Mouse (Mus musculus): ENCODE measurements around the gene Ecd. TPM values are rescaled to one million over a fixed set of nuclear protein-coding genes. Genes with fewer than 3 reads are reported as not detected.

The Ecd gene
- total and polyA plus RNA-seq, 3 experiments: 61.4 to 105 (median 98.3) TPM

- Histone ChIP-seq H3K27ac (ENCODE audit: insufficient read depth, low read depth) (no peak overlapping the region), H3K36me3 (replicated peaks in 1 of 2; ENCODE audit: control insufficient read depth in 1 of 2, insufficient read depth in 1 of 2, low read length in 1 of 2) (no peaks in the 10 kb centered on the region), H3K9me3 (replicated peaks; ENCODE audit: low read length) (no peaks in the 10 kb centered on the region), H3K79me2 (replicated peaks; ENCODE audit: control insufficient read depth, extremely low read depth, insufficient read depth, poor library complexity, severe bottlenecking) (peaks cover 7% of the 10 kb centered on the region), H3K4me3 (replicated peaks in 1 of 3; ENCODE audit: low read depth in 2 of 3, low read length in 2 of 3, poor library complexity in 1 of 3) (no peak overlapping the region), H3K9ac (ENCODE audit: insufficient read depth, low read depth) (no peak overlapping the region), H3K27me3 (replicated peaks) (no peaks in the 10 kb centered on the region), H3K4me1 (ENCODE audit: control insufficient read depth in 1 of 2, insufficient read depth in 2 of 2) (peaks cover 0 to 9% of the 10 kb centered on the region in 2 experiments; a peak in 2 of 4 replicates), H3K4me2 (ENCODE audit: insufficient read depth, low read depth, poor library complexity, severe bottlenecking) (no peak overlapping the region)
- dilution Hi-C loops (cut with MboI; ENCODE audit: extremely low pct_ligation_motif_present, extremely low pct_unique_long_range_greater_than_20kb, low sequenced_read_pairs) (no loop called here), in situ Hi-C loops (cut with MboI; ENCODE audit: low pct_ligation_motif_present, low pct_unique_long_range_greater_than_20kb, low sequenced_read_pairs) (loop anchor here (5.0 to 10.0 kb wide), 2 partner anchors 35 to 278 kb away; partner anchors contain the start of gene Sec24c)
- TF ChIP-seq ZKSCAN1 (IDR thresholded peaks at IDR 0.05; ENCODE audit: borderline replicate concordance, low read depth, low read length): no peak
- TF ChIP-seq MAZ (IDR thresholded peaks at IDR 0.05; ENCODE audit: low read depth, low read length): no peak
- no peak for TF ChIP-seq ETS1 (conservative IDR thresholded peaks at IDR 0.05; ENCODE audit: low read depth, low read length)
- no peak for TF ChIP-seq SMC3 (IDR thresholded peaks at IDR 0.05; ENCODE audit: low read depth, low read length)
- no peak for TF ChIP-seq RAD21 (IDR thresholded peaks at IDR 0.05; ENCODE audit: low read depth, low read length)
- no peak for TF ChIP-seq PAX5 (IDR thresholded peaks at IDR 0.05; ENCODE audit: low read length)
- TF ChIP-seq POLR2A (IDR thresholded peaks at IDR 0.05; ENCODE audit: low read depth, low read length): no peak
- TF ChIP-seq CHD2 (IDR thresholded peaks at IDR 0.05; ENCODE audit: low read length): no peak
- no peak for TF ChIP-seq MAX (IDR thresholded peaks at IDR 0.05; ENCODE audit: low read length)
- no peak for TF ChIP-seq TCF12 (IDR thresholded peaks at IDR 0.05; ENCODE audit: low read depth, low read length)
- no peak for TF ChIP-seq IRF4 (IDR thresholded peaks at IDR 0.05; ENCODE audit: low read depth, low read length)
- no peak for TF ChIP-seq POLR2AphosphoS2 (IDR thresholded peaks at IDR 0.05; ENCODE audit: low read depth, low read length)
- TF ChIP-seq MXI1 (IDR thresholded peaks at IDR 0.05; ENCODE audit: low read depth, low read length): no peak
- TF ChIP-seq ZMIZ1 (IDR thresholded peaks at IDR 0.05; ENCODE audit: low read depth, low read length): no peak
- no peak for TF ChIP-seq HCFC1 (IDR thresholded peaks at IDR 0.05; ENCODE audit: low read depth, low read length)
- no peak for TF ChIP-seq EP300 (IDR thresholded peaks at IDR 0.05; ENCODE audit: low read length)
- TF ChIP-seq NELFE (IDR thresholded peaks at IDR 0.05; ENCODE audit: low read depth, low read length): no peak
- TF ChIP-seq JUND (conservative IDR thresholded peaks at IDR 0.05; ENCODE audit: low read depth, low read length): no peak
- no peak for TF ChIP-seq ZC3H11A (IDR thresholded peaks at IDR 0.05; ENCODE audit: low read depth, low read length)
- TF ChIP-seq UBTF (IDR thresholded peaks at IDR 0.05; ENCODE audit: low read depth, low read length): no peak
- DNase-seq (ENCODE audit: extremely low read depth): no peak
These were observed 49.3 kb upstream of the Ecd start for GRCm38 (mm10) chr14:20397220-20397619.

GRCm38 (mm10) chr14:20393205-20393913 lies 45.4 kb upstream of the Ecd start, which contains the start of gene Mrps16:
Gene Mrps16 (minus strand): TSS chr14:20393634.
- no peaks in the 10 kb centered on the region for H3K27me3 ChIP-seq (replicated peaks)
- H3K9me3 ChIP-seq (replicated peaks; ENCODE audit: low read length): no peaks in the 10 kb centered on the region
- dilution Hi-C loops (cut with MboI; ENCODE audit: extremely low pct_ligation_motif_present, extremely low pct_unique_long_range_greater_than_20kb, low sequenced_read_pairs) (no loop called here), in situ Hi-C loops (cut with MboI; ENCODE audit: low pct_ligation_motif_present, low pct_unique_long_range_greater_than_20kb, low sequenced_read_pairs) (loop anchor here (10.0 kb wide), 1 partner anchor 281 kb away; the partner anchor contains the start of gene Sec24c)
- peak; percentile 97 for DNase-seq (ENCODE audit: extremely low read depth)
- H3K9ac ChIP-seq (ENCODE audit: insufficient read depth, low read depth): peak within 1 kb of the TSS; percentile 85
- peak within 1 kb of the TSS; percentile 90 for H3K4me2 ChIP-seq (ENCODE audit: insufficient read depth, low read depth, poor library complexity, severe bottlenecking)
- H3K4me3 ChIP-seq (replicated peaks in 1 of 3; ENCODE audit: low read depth in 2 of 3, low read length in 2 of 3, poor library complexity in 1 of 3): peak within 1 kb of the TSS; percentile 81 to 93 (median 92)
- H3K79me2 ChIP-seq (replicated peaks; ENCODE audit: control insufficient read depth, extremely low read depth, insufficient read depth, poor library complexity, severe bottlenecking): peaks cover 16% of the 10 kb centered on the region
- H3K36me3 ChIP-seq (replicated peaks in 1 of 2; ENCODE audit: control insufficient read depth in 1 of 2, insufficient read depth in 1 of 2, low read length in 1 of 2): peaks cover 17 to 27% of the 10 kb centered on the region in 2 experiments
- H3K4me1 ChIP-seq (ENCODE audit: control insufficient read depth in 1 of 2, insufficient read depth in 2 of 2): peaks cover 3 to 31% of the 10 kb centered on the region in 2 experiments; a peak in 2 of 4 replicates
- H3K27ac ChIP-seq (ENCODE audit: insufficient read depth, low read depth): peak within 1 kb of the TSS; percentile 61
- TF ChIP-seq RCOR1 (conservative IDR thresholded peaks at IDR 0.05; ENCODE audit: low read depth, low read length): no peak
- peak; percentile 92 for TF ChIP-seq SIN3A (IDR thresholded peaks at IDR 0.05; ENCODE audit: low read length)
- TF ChIP-seq POLR2AphosphoS2 (IDR thresholded peaks at IDR 0.05; ENCODE audit: low read depth, low read length): peak; percentile 63; the same call in 1 of the 2 replicates
- TF ChIP-seq EP300 (IDR thresholded peaks at IDR 0.05; ENCODE audit: low read length): 0 out of 2 replicates have a peak, but pooled peaks have one; percentile 24
- peak; percentile 67 for TF ChIP-seq NRF1 (IDR thresholded peaks at IDR 0.05; ENCODE audit: low read depth, low read length)
- 0 out of 2 replicates have a peak, but pooled peaks have one; percentile 29 for TF ChIP-seq MAFK (IDR thresholded peaks at IDR 0.05; ENCODE audit: insufficient replicate concordance, low read length)
- TF ChIP-seq ZMIZ1 (IDR thresholded peaks at IDR 0.05; ENCODE audit: low read depth, low read length): peak; percentile 93; the same call in 1 of the 2 replicates
- TF ChIP-seq CHD1 (IDR thresholded peaks at IDR 0.05; ENCODE audit: low read depth, low read length): no peak
- TF ChIP-seq ZNF384 (IDR thresholded peaks at IDR 0.05; ENCODE audit: low read depth, low read length): no peak
- TF ChIP-seq USF1 (IDR thresholded peaks at IDR 0.05; ENCODE audit: low read depth, low read length): no peak
- TF ChIP-seq IRF4 (IDR thresholded peaks at IDR 0.05; ENCODE audit: low read depth, low read length): peak; percentile 63; the same call in 1 of the 2 replicates
- TF ChIP-seq PAX5 (IDR thresholded peaks at IDR 0.05; ENCODE audit: low read length): no peak
- peak; percentile 73 for TF ChIP-seq MAX (IDR thresholded peaks at IDR 0.05; ENCODE audit: low read length)
- TF ChIP-seq KAT2A (IDR thresholded peaks at IDR 0.05; ENCODE audit: insufficient replicate concordance, low read length): no peak
- peak; percentile 93 for TF ChIP-seq POLR2A (IDR thresholded peaks at IDR 0.05; ENCODE audit: low read depth, low read length)
- TF ChIP-seq E2F4 (IDR thresholded peaks at IDR 0.05; ENCODE audit: insufficient replicate concordance, low read depth, low read length): no peak
- TF ChIP-seq UBTF (IDR thresholded peaks at IDR 0.05; ENCODE audit: low read depth, low read length): no peak
- no peak for TF ChIP-seq MEF2A (IDR thresholded peaks at IDR 0.05; ENCODE audit: borderline replicate concordance, low read depth, low read length)

Data from CH12.LX (cell line).